Mouse (Mus musculus) heart, adult 2 months (tissue): ENCODE data around the gene Gfod1.

Experiments used
- CTCF ChIP-seq: fragments of 200-600 bp; IDR thresholded peaks from 2 replicates; pipeline ENCODE4 v1.8.1; 2022; ENCODE audit warnings: antibody characterized with exemption, mild to moderate bottlenecking, moderate library complexity
- EP300 ChIP-seq: fragments of 200-500 bp; IDR thresholded peaks from 2 replicates; pipeline ENCODE4 v1.6.1; 2011; ENCODE audit warnings: low read depth, low read length, control low read depth; ENCODE audit not compliant: insufficient read depth
- POLR2A ChIP-seq: fragments of 200-500 bp; IDR thresholded peaks from 2 replicates; pipeline ENCODE4 v1.6.1; 2011; ENCODE audit warnings: mild to moderate bottlenecking, low read depth, low read length, control low read depth; ENCODE audit not compliant: insufficient read depth

- TF ChIP-seq POLR2A, result no peak
- no peak for TF ChIP-seq CTCF
- TF ChIP-seq EP300, result no peak
Measured at GRCm38 (mm10) chr13:43253526-43253925, 50.4 kb downstream of the Gfod1 start.
